Mouse (Mus musculus): Measurements from ENCODE around the gene Aars. TPM values are rescaled to one million over a fixed set of nuclear protein-coding genes. Genes with fewer than 3 reads are reported as not detected.
"Not testable (repeated sequence)": the region's sequence is repeated elsewhere in the genome, so short reads cannot be mapped to it uniquely, and the experiment has no call there.

Gene Aars
- polyA plus RNA-seq, 1 experiment from 2014 or later, result 51.8 TPM

GRCm38 (mm10) chr8:111081580-111082258 is 48.8 kb downstream of the Aars start:
- WGBS (ENCODE audit: insufficient replicate concordance), result 61% methylated on average over 12 of the region's 12 CpGs
- no peaks in the 10 kb centered on the region for H3K4me1 ChIP-seq (ENCODE audit: control insufficient read depth, low read depth, low read length)
- no peaks in the 10 kb centered on the region for H3K36me3 ChIP-seq (ENCODE audit: control insufficient read depth, insufficient read depth)
- no peak overlapping the region for H3K4me2 ChIP-seq (ENCODE audit: low read depth, low read length)
- no peaks in the 10 kb centered on the region for H3K9me3 ChIP-seq (replicated peaks; ENCODE audit: control insufficient read depth, low read length)
- H3K9ac ChIP-seq (ENCODE audit: low read depth, low read length), result no peak overlapping the region
- no peak overlapping the region for H3K4me3 ChIP-seq (ENCODE audit: low read depth, low read length)
- ATAC-seq (ENCODE audit: low read depth), result no peak
- H3K27ac ChIP-seq (ENCODE audit: low read length), result no peak overlapping the region
- H3K27me3 ChIP-seq (ENCODE audit: control insufficient read depth, insufficient read depth, low read depth, low read length), result no peaks in the 10 kb centered on the region; the same call in none of the 2 replicates

- H3K4me2 ChIP-seq (ENCODE audit: low read depth, low read length); ATAC-seq (ENCODE audit: low read depth); H3K27ac ChIP-seq (ENCODE audit: low read length); H3K9ac ChIP-seq (ENCODE audit: low read depth, low read length); H3K4me1 ChIP-seq (ENCODE audit: control insufficient read depth, low read depth, low read length); H3K9me3 ChIP-seq (replicated peaks; ENCODE audit: control insufficient read depth, low read length); H3K27me3 ChIP-seq (ENCODE audit: control insufficient read depth, insufficient read depth, low read depth, low read length); H3K4me3 ChIP-seq (ENCODE audit: low read depth, low read length); H3K36me3 ChIP-seq (ENCODE audit: control insufficient read depth, insufficient read depth): not testable (repeated sequence)
- 67% methylated on average over 5 of the region's 5 CpGs for WGBS (ENCODE audit: insufficient replicate concordance)
Measured at GRCm38 (mm10) chr8:111083936-111084335, 51.0 kb downstream of the Aars start.

- Histone ChIP-seq H3K9ac (ENCODE audit: low read depth, low read length) (no peak overlapping the region), H3K9me3 (replicated peaks; ENCODE audit: control insufficient read depth, low read length) (no peaks in the 10 kb centered on the region), H3K27ac (ENCODE audit: low read length) (no peak overlapping the region), H3K4me1 (ENCODE audit: control insufficient read depth, low read depth, low read length) (peaks cover 7% of the 10 kb centered on the region), H3K27me3 (ENCODE audit: control insufficient read depth, insufficient read depth, low read depth, low read length) (no peaks in the 10 kb centered on the region), H3K4me2 (ENCODE audit: low read depth, low read length) (no peak overlapping the region), H3K4me3 (ENCODE audit: low read depth, low read length) (no peak overlapping the region), H3K36me3 (ENCODE audit: control insufficient read depth, insufficient read depth) (no peaks in the 10 kb centered on the region)
- WGBS (ENCODE audit: insufficient replicate concordance), result 0% methylated on average over 2 of the region's 2 CpGs
- no peak for ATAC-seq (ENCODE audit: low read depth)
Measured at GRCm38 (mm10) chr8:111090126-111090525, 57.2 kb downstream of the Aars start.

GRCm38 (mm10) chr8:111091706-111092105 is 58.8 kb downstream of the Aars start:
- WGBS (ENCODE audit: insufficient replicate concordance), result 69% methylated on average over 7 of the region's 7 CpGs
- no peaks in the 10 kb centered on the region for H3K27me3 ChIP-seq (ENCODE audit: control insufficient read depth, insufficient read depth, low read depth, low read length)
- H3K9ac ChIP-seq (ENCODE audit: low read depth, low read length), result no peak overlapping the region
- no peaks in the 10 kb centered on the region for H3K36me3 ChIP-seq (ENCODE audit: control insufficient read depth, insufficient read depth)
- H3K27ac ChIP-seq (ENCODE audit: low read length), result no peak overlapping the region
- H3K4me2 ChIP-seq (ENCODE audit: low read depth, low read length), result no peak overlapping the region
- H3K4me1 ChIP-seq (ENCODE audit: control insufficient read depth, low read depth, low read length), result peaks cover 10% of the 10 kb centered on the region
- no peaks in the 10 kb centered on the region for H3K9me3 ChIP-seq (replicated peaks; ENCODE audit: control insufficient read depth, low read length)
- no peak overlapping the region for H3K4me3 ChIP-seq (ENCODE audit: low read depth, low read length)
- no peak for ATAC-seq (ENCODE audit: low read depth)

GRCm38 (mm10) chr8:111092326-111092725 is 59.4 kb downstream of the Aars start, which contains the start of gene Clec18a:
Gene Clec18a (minus strand): TSS chr8:111092426.
- not testable (repeated sequence) for H3K9ac ChIP-seq (ENCODE audit: low read depth, low read length); H3K4me1 ChIP-seq (ENCODE audit: control insufficient read depth, low read depth, low read length); H3K9me3 ChIP-seq (replicated peaks; ENCODE audit: control insufficient read depth, low read length); H3K27me3 ChIP-seq (ENCODE audit: control insufficient read depth, insufficient read depth, low read depth, low read length); H3K27ac ChIP-seq (ENCODE audit: low read length); H3K4me2 ChIP-seq (ENCODE audit: low read depth, low read length); ATAC-seq (ENCODE audit: low read depth); H3K4me3 ChIP-seq (ENCODE audit: low read depth, low read length); H3K36me3 ChIP-seq (ENCODE audit: control insufficient read depth, insufficient read depth)
- WGBS (ENCODE audit: insufficient replicate concordance), result 77% methylated on average over 5 of the region's 6 CpGs

GRCm38 (mm10) chr8:111093865-111094718 is 61.1 kb downstream of the Aars start, which contains the start of gene Pdpr:
Gene Pdpr (plus strand): TSS chr8:111094630.
- Histone ChIP-seq H3K4me1 (ENCODE audit: control insufficient read depth, low read depth, low read length) (peaks cover 10% of the 10 kb centered on the region), H3K4me3 (ENCODE audit: low read depth, low read length) (peak within 1 kb of the TSS; percentile 72), H3K4me2 (ENCODE audit: low read depth, low read length) (peak within 1 kb of the TSS; percentile 97), H3K9ac (ENCODE audit: low read depth, low read length) (peak within 1 kb of the TSS; percentile 64), H3K36me3 (ENCODE audit: control insufficient read depth, insufficient read depth) (no peaks in the 10 kb centered on the region), H3K27ac (ENCODE audit: low read length) (no peak within 1 kb of the TSS), H3K9me3 (replicated peaks; ENCODE audit: control insufficient read depth, low read length) (no peaks in the 10 kb centered on the region), H3K27me3 (ENCODE audit: control insufficient read depth, insufficient read depth, low read depth, low read length) (no peaks in the 10 kb centered on the region)
- 8% methylated on average over 46 of the region's 72 CpGs for WGBS (ENCODE audit: insufficient replicate concordance)
- peak; percentile 90 for ATAC-seq (ENCODE audit: low read depth)

GRCm38 (mm10) chr8:111094719-111095302 is 61.9 kb downstream of the Aars start:
- WGBS (ENCODE audit: insufficient replicate concordance), result under 1% methylated on average over 56 of the region's 69 CpGs
- not testable (repeated sequence) for H3K36me3 ChIP-seq (ENCODE audit: control insufficient read depth, insufficient read depth); H3K4me1 ChIP-seq (ENCODE audit: control insufficient read depth, low read depth, low read length); H3K27ac ChIP-seq (ENCODE audit: low read length); H3K27me3 ChIP-seq (ENCODE audit: control insufficient read depth, insufficient read depth, low read depth, low read length); H3K9me3 ChIP-seq (replicated peaks; ENCODE audit: control insufficient read depth, low read length)
- Histone ChIP-seq H3K9ac (ENCODE audit: low read depth, low read length) (peak overlapping the region; percentile 64), H3K4me2 (ENCODE audit: low read depth, low read length) (peak overlapping the region; percentile 84), H3K4me3 (ENCODE audit: low read depth, low read length) (peak overlapping the region; percentile 72)
- ATAC-seq (ENCODE audit: low read depth), result peak; percentile 75
